Mouse (Mus musculus): ENCODE measurements around the gene Slc51a.

DNA sequence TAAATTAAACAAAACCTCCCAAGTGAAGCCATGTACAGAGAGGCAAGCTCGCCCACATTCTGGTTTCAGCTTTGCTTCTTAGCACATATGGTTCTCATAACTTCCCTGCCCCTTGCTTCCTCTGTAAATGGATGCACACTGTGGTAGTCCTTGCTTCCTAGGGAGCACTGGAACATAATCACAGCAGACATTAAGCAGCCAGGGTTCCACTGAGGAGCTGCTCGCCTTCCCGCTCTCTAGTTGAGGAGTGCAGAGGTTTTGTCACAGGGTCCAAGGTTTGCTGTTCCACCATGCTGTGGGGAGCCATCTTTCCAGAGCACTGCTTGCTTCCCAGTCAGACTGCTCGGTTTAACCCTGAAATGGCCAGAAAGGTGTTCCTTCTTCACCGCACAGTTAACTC lies 33.0 kb downstream of the Slc51a start:
- TF ChIP-seq CTCF (IDR thresholded peaks at IDR 0.05; ENCODE audit: low read depth) (no peak), EP300 (optimal IDR thresholded peaks at IDR 0.05) (no peak)
